Mouse (Mus musculus): ENCODE measurements at regions not wholly inside any gene's neighbourhood (a gene's known extent, or its start where the extent isn't known, plus 50 kb on each side); places are given as distances from the start of the nearest gene placed in this dataset.

- H3K9ac ChIP-seq (ENCODE audit: insufficient read depth, low read depth, low read length, poor library complexity, severe bottlenecking): no peak overlapping the region
- TF ChIP-seq CHD2 (IDR thresholded peaks at IDR 0.05; ENCODE audit: low read depth, low read length) (no peak), MAFK (IDR thresholded peaks at IDR 0.05; ENCODE audit: insufficient read depth, low read depth, low read length) (no peak), ZC3H11A (IDR thresholded peaks at IDR 0.05; ENCODE audit: borderline replicate concordance, low read depth, low read length) (no peak), HCFC1 (IDR thresholded peaks at IDR 0.05; ENCODE audit: borderline replicate concordance, insufficient read depth, low read length) (no peak), ZNF384 (IDR thresholded peaks at IDR 0.05; ENCODE audit: low read depth, low read length) (no peak)
- no peak overlapping the region for H3K27ac ChIP-seq (ENCODE audit: insufficient read depth, low read depth, low read length, poor library complexity, severe bottlenecking)
- DNase-seq (ENCODE audit: low read depth, low spot score): no peak
- H3K4me3 ChIP-seq (ENCODE audit: insufficient read depth in 1 of 2, low read depth in 1 of 2, low read length in 2 of 2, poor library complexity in 1 of 2, severe bottlenecking in 1 of 2): no peak overlapping the region
- no peaks in the 10 kb centered on the region for H3K4me1 ChIP-seq (ENCODE audit: control insufficient read depth in 2 of 2, insufficient read depth in 2 of 2, low read length in 2 of 2, poor library complexity in 1 of 2)
- in situ Hi-C loops (cut with MboI; ENCODE audit: low sequenced_read_pairs in 2 of 2, unreplicated experiment in 2 of 2): no loop called here
- H3K36me3 ChIP-seq (ENCODE audit: control insufficient read depth, insufficient read depth, low read length, poor library complexity, severe bottlenecking): no peaks in the 10 kb centered on the region
- H3K9me3 ChIP-seq (ENCODE audit: control insufficient read depth, insufficient read depth, low read depth, low read length): no peaks in the 10 kb centered on the region
These were observed 251.6 kb upstream of the B3gat1 start for GRCm38 (mm10) chr9:26481890-26482289.

DNA sequence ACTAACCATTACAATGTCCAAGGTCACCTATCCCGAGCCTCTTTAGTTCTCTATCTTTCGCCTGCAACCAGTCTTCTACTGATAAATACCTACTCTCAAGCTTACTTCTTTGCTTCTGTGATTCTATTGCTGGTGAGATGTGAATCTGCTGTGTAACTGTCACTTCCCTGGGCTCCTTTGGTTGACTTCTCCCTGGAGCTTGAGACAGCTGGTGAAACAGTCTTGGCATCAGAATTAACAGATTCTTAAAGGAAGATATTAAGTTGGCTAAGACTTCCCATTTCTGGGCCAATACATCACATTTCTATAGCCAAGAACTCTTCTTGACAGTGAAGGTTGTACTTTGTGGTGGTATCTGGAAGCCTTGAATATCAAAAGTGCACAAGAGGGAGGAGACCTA is 239.8 kb upstream of the B3gat1 start:
- TF ChIP-seq CHD2 (IDR thresholded peaks at IDR 0.05; ENCODE audit: low read depth, low read length): no peak
- no peak for TF ChIP-seq ZNF384 (IDR thresholded peaks at IDR 0.05; ENCODE audit: low read depth, low read length)
- no peak for TF ChIP-seq ZC3H11A (IDR thresholded peaks at IDR 0.05; ENCODE audit: borderline replicate concordance, low read depth, low read length)
- no peak for TF ChIP-seq HCFC1 (IDR thresholded peaks at IDR 0.05; ENCODE audit: borderline replicate concordance, insufficient read depth, low read length)
- no peak for TF ChIP-seq MAFK (IDR thresholded peaks at IDR 0.05; ENCODE audit: insufficient read depth, low read depth, low read length)

GRCm38 (mm10) chr9:26502027-26502426 is 231.5 kb upstream of the B3gat1 start:
- TF ChIP-seq HCFC1 (IDR thresholded peaks at IDR 0.05; ENCODE audit: borderline replicate concordance, insufficient read depth, low read length) (no peak), CHD2 (IDR thresholded peaks at IDR 0.05; ENCODE audit: low read depth, low read length) (no peak), ZNF384 (IDR thresholded peaks at IDR 0.05; ENCODE audit: low read depth, low read length) (no peak)
- in situ Hi-C loops (cut with MboI; ENCODE audit: low sequenced_read_pairs in 2 of 2, unreplicated experiment in 2 of 2): no loop called here

More for the DNA sequence above, 239.8 kb upstream of the B3gat1 start:
- no peak overlapping the region for H3K9ac ChIP-seq (ENCODE audit: insufficient read depth, low read depth, low read length, poor library complexity, severe bottlenecking)
- H3K27ac ChIP-seq (ENCODE audit: insufficient read depth, low read depth, low read length, poor library complexity, severe bottlenecking): no peak overlapping the region
- H3K9me3 ChIP-seq (ENCODE audit: control insufficient read depth, insufficient read depth, low read depth, low read length): no peaks in the 10 kb centered on the region
- H3K4me1 ChIP-seq (ENCODE audit: control insufficient read depth in 2 of 2, insufficient read depth in 2 of 2, low read length in 2 of 2, poor library complexity in 1 of 2): no peaks in the 10 kb centered on the region
- H3K4me3 ChIP-seq (ENCODE audit: insufficient read depth in 1 of 2, low read depth in 1 of 2, low read length in 2 of 2, poor library complexity in 1 of 2, severe bottlenecking in 1 of 2): no peak overlapping the region
- in situ Hi-C loops (cut with MboI; ENCODE audit: low sequenced_read_pairs in 2 of 2, unreplicated experiment in 2 of 2): no loop called here
- no peak for DNase-seq (ENCODE audit: low read depth, low spot score)
- H3K36me3 ChIP-seq (ENCODE audit: control insufficient read depth, insufficient read depth, low read length, poor library complexity, severe bottlenecking): no peaks in the 10 kb centered on the region

GRCm38 (mm10) chr9:26505941-26506340 is 227.6 kb upstream of the B3gat1 start:
- in situ Hi-C loops (cut with MboI; ENCODE audit: low sequenced_read_pairs in 2 of 2, unreplicated experiment in 2 of 2): no loop called here

More at GRCm38 (mm10) chr9:26502027-26502426, 231.5 kb upstream of the B3gat1 start:
- Histone ChIP-seq H3K27ac (ENCODE audit: insufficient read depth, low read depth, low read length, poor library complexity, severe bottlenecking) (no peak overlapping the region), H3K9ac (ENCODE audit: insufficient read depth, low read depth, low read length, poor library complexity, severe bottlenecking) (no peak overlapping the region), H3K36me3 (ENCODE audit: control insufficient read depth, insufficient read depth, low read length, poor library complexity, severe bottlenecking) (no peaks in the 10 kb centered on the region), H3K4me1 (ENCODE audit: control insufficient read depth in 2 of 2, insufficient read depth in 2 of 2, low read length in 2 of 2, poor library complexity in 1 of 2) (no peaks in the 10 kb centered on the region), H3K9me3 (ENCODE audit: control insufficient read depth, insufficient read depth, low read depth, low read length) (no peaks in the 10 kb centered on the region), H3K4me3 (ENCODE audit: insufficient read depth in 1 of 2, low read depth in 1 of 2, low read length in 2 of 2, poor library complexity in 1 of 2, severe bottlenecking in 1 of 2) (no peak overlapping the region)
- no peak for DNase-seq (ENCODE audit: low read depth, low spot score)

GRCm38 (mm10) chr9:26518651-26519050 is 214.9 kb upstream of the B3gat1 start:
- Histone ChIP-seq H3K9ac (ENCODE audit: insufficient read depth, low read depth, low read length, poor library complexity, severe bottlenecking) (no peak overlapping the region), H3K36me3 (ENCODE audit: control insufficient read depth, insufficient read depth, low read length, poor library complexity, severe bottlenecking) (no peaks in the 10 kb centered on the region), H3K9me3 (ENCODE audit: control insufficient read depth, insufficient read depth, low read depth, low read length) (no peaks in the 10 kb centered on the region), H3K27ac (ENCODE audit: insufficient read depth, low read depth, low read length, poor library complexity, severe bottlenecking) (no peak overlapping the region), H3K4me1 (ENCODE audit: control insufficient read depth in 2 of 2, insufficient read depth in 2 of 2, low read length in 2 of 2, poor library complexity in 1 of 2) (no peaks in the 10 kb centered on the region), H3K4me3 (ENCODE audit: insufficient read depth in 1 of 2, low read depth in 1 of 2, low read length in 2 of 2, poor library complexity in 1 of 2, severe bottlenecking in 1 of 2) (no peak overlapping the region)
- no peak for TF ChIP-seq ZC3H11A (IDR thresholded peaks at IDR 0.05; ENCODE audit: borderline replicate concordance, low read depth, low read length)
- TF ChIP-seq ZNF384 (IDR thresholded peaks at IDR 0.05; ENCODE audit: low read depth, low read length): no peak
- TF ChIP-seq MAFK (IDR thresholded peaks at IDR 0.05; ENCODE audit: insufficient read depth, low read depth, low read length): no peak
- TF ChIP-seq CHD2 (IDR thresholded peaks at IDR 0.05; ENCODE audit: low read depth, low read length): no peak
- no peak for TF ChIP-seq HCFC1 (IDR thresholded peaks at IDR 0.05; ENCODE audit: borderline replicate concordance, insufficient read depth, low read length)
- no peak for DNase-seq (ENCODE audit: low read depth, low spot score)
- in situ Hi-C loops (cut with MboI; ENCODE audit: low sequenced_read_pairs in 2 of 2, unreplicated experiment in 2 of 2): no loop called here

More at GRCm38 (mm10) chr9:26505941-26506340, 227.6 kb upstream of the B3gat1 start:
- DNase-seq (ENCODE audit: low read depth, low spot score): no peak
- H3K4me1 ChIP-seq (ENCODE audit: control insufficient read depth in 2 of 2, insufficient read depth in 2 of 2, low read length in 2 of 2, poor library complexity in 1 of 2): no peaks in the 10 kb centered on the region
- no peak for TF ChIP-seq HCFC1 (IDR thresholded peaks at IDR 0.05; ENCODE audit: borderline replicate concordance, insufficient read depth, low read length)
- no peak for TF ChIP-seq ZC3H11A (IDR thresholded peaks at IDR 0.05; ENCODE audit: borderline replicate concordance, low read depth, low read length)
- no peak for TF ChIP-seq ZNF384 (IDR thresholded peaks at IDR 0.05; ENCODE audit: low read depth, low read length)
- no peak for TF ChIP-seq MAFK (IDR thresholded peaks at IDR 0.05; ENCODE audit: insufficient read depth, low read depth, low read length)
- no peak for TF ChIP-seq CHD2 (IDR thresholded peaks at IDR 0.05; ENCODE audit: low read depth, low read length)
- no peak overlapping the region for H3K27ac ChIP-seq (ENCODE audit: insufficient read depth, low read depth, low read length, poor library complexity, severe bottlenecking)
- H3K9ac ChIP-seq (ENCODE audit: insufficient read depth, low read depth, low read length, poor library complexity, severe bottlenecking): no peak overlapping the region
- no peak overlapping the region for H3K4me3 ChIP-seq (ENCODE audit: insufficient read depth in 1 of 2, low read depth in 1 of 2, low read length in 2 of 2, poor library complexity in 1 of 2, severe bottlenecking in 1 of 2)
- no peaks in the 10 kb centered on the region for H3K36me3 ChIP-seq (ENCODE audit: control insufficient read depth, insufficient read depth, low read length, poor library complexity, severe bottlenecking)
- H3K9me3 ChIP-seq (ENCODE audit: control insufficient read depth, insufficient read depth, low read depth, low read length): no peaks in the 10 kb centered on the region

All from ES-E14 (cell line).